Mouse (Mus musculus): ENCODE data around the gene Slc9a4. TPM values are rescaled to one million over a fixed set of nuclear protein-coding genes. Genes with fewer than 3 reads are reported as not detected.

Gene Slc9a4
- polyA plus RNA-seq, 1 experiment from 2014 or later = not detected

Other genes with a start within 250 kb of the Slc9a4 start
- 0.31 and 0.39 TPM in 2 replicates for gene Il1rl1, start 150.5 kb upstream of the Slc9a4 start, polyA plus RNA-seq (2014; fragmentation: Nextera tagmentation; extraction: Ambion mirVana)
- 0.37 and 0.47 TPM in 2 replicates for gene Il18r1, start 114.5 kb upstream of the Slc9a4 start, polyA plus RNA-seq (2014; fragmentation: Nextera tagmentation; extraction: Ambion mirVana)
- 0.28 and 0.36 TPM in 2 replicates for gene Il18rap, start 64.7 kb upstream of the Slc9a4 start, polyA plus RNA-seq (2014; fragmentation: Nextera tagmentation; extraction: Ambion mirVana)
- 0.16 and 0.20 TPM in 2 replicates for gene Slc9a2, start 100.5 kb downstream of the Slc9a4 start, polyA plus RNA-seq (2014; fragmentation: Nextera tagmentation; extraction: Ambion mirVana)
- 4.2 and 4.6 TPM in 2 replicates for gene Mfsd9, start 210.6 kb downstream of the Slc9a4 start, polyA plus RNA-seq (2014; fragmentation: Nextera tagmentation; extraction: Ambion mirVana)
- gene Tmem182, start 225.5 kb downstream of the Slc9a4 start, polyA plus RNA-seq (2014; fragmentation: Nextera tagmentation; extraction: Ambion mirVana) = 0.19 and 0.30 TPM in 2 replicates